Mouse (Mus musculus): ENCODE data around the gene Kifc3.

The Kifc3 gene

DNA sequence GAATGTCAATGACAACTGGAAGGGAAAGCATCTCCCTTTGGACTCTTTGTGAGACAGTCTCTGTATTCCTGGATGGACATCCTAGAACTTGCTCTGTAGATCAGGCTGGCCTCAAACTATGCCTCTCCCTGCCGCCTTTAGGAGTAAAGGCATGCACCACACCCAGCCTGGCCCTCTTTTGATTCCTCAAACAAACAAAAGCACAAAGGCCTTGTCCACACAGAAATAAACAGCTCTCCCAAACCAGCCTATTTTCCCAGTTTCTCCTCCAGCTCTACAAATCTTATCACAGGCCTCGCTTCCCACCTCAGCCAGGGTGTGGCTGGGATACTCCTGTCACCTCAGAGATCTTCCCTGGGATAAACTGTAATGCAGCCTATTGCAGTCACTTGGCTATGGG is 68.4 kb downstream of the Kifc3 start:
- DNase-seq (ENCODE audit: low spot score): no peak

DNA sequence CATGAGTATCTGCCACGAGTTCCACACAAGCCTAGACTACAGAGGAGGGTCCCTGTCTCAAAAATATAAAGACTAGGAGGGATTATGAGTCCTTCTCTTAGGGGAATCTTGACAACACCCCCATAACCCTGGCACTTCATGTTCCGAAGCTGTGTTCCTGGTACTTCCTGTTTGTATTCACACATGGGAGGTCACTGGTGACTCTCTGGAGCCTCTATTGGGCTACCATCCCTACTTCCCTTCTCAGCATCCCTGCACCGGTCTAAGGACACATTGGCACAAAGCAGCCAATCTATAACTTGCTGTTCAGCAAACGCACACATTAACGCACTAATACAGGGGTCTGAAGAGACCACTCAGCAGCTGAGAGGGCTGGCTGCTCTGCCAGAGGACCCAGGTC is 70.6 kb downstream of the Kifc3 start:
- DNase-seq (ENCODE audit: low spot score): no peak

DNA sequence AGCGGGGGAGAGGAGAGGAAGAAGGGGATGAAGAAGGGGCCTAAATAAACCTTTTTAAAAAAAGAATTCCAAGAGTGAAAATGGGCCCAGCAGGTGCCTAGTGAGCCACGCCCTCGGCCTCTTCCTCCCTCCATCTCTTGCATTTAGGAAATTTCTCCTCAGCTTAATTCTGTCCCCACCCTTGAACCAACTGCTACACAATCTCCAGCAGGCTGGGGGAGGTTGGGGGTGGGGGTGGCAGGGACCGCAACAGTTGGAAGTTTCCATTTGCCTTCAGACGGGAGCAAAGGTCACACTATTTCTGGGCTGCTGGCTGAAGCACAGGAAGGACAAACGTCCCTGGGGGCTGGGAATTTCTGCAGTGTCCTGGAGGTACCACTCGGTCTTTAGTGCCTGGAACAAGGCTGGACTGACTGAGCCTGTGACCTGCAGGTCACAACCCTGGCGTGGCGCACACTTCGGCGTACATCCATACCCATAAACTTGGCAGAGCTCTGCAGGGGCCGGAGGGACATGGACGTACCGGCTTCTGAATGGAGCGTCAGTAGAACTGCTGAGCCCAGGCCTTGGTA is 71.6 kb downstream of the Kifc3 start:
- DNase-seq (ENCODE audit: low spot score): no peak

DNA sequence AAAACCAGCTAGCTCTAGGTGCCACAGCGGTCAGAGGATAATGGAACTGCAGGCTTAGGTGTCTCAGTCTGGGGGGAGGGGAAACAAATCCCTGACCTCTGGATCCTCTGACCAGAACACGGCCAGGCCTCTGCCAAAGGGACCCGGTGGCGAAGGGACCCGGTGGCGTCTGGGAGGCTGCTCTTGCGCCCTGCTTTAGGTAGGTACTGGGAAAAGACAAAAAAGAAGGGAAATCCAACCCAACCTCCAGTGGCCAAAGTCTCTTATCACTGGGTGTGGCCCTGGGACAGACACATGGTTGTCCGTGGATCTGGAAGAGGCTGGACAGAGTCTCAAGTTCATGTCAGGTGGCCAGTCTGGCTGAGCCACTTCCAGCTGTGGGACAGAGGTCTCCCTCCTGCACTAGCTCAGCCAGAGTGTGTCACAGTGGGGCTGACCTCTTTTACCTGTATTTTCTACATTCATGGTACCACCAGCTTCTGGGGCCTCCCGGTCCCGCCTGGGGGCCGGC is 73.8 kb downstream of the Kifc3 start:
- DNase-seq (ENCODE audit: low spot score): no peak

DNA sequence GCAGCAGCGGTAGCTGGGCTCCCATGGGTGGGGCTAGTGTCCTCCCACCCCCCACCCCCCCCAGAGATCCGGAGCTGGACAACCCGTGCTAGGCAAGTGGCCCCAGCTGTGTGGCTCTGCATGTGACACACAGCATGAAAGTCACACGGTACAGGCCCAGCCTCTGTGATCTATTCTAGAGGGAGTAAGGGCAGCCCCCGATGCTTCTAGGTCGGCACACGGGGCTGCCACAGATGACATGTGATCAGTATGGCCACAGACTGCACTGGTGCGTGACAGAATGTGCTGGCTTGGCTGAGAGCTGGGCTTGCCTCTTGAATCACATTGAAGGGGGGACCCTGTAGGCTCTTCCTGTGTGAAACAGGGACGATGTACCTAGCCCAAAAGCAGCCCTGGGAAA is 75.0 kb downstream of the Kifc3 start:
- no peak for DNase-seq (ENCODE audit: low spot score)

DNA sequence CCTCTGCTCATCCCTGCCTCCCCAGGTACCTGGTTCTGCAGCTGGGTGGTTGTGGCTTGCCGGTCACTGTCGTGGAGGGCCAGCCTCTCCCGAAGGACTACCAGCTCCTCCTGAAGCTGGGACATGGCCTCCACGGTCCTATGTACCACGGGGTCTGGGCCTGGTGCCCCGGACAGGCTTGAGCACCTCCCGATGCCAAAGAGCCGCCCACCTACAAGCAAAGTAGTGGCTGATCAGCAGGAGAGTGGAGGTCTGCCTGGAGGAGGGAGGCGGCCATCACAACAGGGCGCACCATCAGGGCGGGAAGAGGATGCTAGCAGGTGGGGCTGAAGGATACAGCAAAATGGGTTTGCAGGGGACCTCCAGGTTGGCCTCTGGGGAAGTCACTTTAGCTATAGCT is 76.1 kb downstream of the Kifc3 start:
- DNase-seq (ENCODE audit: low spot score): no peak

DNA sequence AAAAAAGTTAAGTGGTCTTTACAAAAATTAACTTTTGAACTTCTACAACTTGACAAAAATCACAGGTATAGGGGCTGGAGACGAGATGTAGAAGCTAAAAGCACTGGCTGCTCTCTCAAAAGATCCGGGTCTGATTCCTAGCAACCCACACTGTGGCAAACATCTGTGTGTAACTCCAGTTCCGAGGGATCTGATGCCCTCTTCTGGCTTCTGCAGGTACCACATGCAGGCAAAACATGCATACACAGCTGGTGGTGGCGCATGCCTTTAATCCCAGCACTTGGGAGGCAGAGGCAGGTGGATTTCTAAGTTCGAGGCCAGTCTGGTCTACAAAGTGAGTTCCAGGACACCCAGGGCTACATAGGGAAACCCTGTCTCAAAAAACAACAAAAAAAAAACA is 79.2 kb downstream of the Kifc3 start:
- no peak for DNase-seq (ENCODE audit: low spot score)

DNA sequence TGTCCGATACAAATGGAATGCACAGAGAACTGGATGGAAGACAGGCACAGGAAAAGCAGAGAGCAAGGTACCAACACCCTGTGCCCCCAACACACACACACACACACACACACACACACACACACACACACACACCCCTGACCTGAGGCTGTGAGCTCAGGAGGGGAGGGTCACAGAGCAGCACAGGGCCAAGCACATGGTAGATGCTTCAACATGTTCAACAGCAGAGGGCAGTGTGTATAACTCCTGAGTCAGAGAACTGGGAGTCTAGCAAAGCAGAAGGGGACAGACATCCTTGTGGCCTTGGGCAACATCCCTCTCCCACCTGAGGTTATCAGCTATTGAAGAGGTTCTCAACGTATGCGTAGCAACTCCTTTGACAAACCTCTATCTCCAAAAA is 88.9 kb downstream of the Kifc3 start:
- no peak for DNase-seq (ENCODE audit: low spot score)

DNA sequence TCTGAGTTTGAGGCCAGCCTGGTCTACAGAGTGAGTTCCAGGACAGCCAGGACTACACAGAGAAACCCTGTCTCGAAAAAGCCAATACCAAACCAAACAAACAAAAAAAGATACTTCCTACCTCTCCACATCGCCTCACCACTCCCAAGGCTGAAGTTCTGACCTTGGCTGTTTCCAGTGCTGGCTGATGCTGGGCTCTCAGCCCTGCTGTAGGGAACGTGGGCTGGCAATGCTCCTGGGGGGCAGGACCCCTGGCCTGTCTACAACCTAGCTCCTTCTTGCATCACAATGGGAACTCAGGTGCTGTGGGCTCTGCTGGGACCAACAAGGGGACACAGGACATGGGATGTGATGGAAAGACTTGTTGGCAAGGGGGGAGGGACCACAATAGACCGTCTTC is 89.5 kb downstream of the Kifc3 start:
- DNase-seq (ENCODE audit: low spot score): no peak

DNA sequence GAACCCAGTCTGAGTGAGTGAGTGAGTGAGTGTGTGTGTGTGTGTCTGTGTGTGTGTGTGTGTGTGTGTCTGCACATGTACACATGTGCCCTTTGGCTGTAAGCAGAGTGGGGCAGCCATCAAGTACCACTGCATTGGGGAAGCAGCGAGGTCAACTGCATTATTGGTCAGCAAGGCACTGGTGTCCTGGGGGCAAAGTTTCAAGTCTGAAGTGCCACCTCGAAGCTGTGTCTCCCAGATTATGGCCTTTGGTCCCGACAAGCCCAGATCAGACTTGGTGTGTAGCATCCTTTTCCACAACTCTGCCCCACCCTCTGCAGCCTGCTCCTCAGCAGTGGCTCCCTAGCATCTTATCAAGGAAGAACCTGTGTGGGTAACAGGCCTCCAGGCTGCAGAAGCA is 90.0 kb downstream of the Kifc3 start:
- no peak for DNase-seq (ENCODE audit: low spot score)

DNA sequence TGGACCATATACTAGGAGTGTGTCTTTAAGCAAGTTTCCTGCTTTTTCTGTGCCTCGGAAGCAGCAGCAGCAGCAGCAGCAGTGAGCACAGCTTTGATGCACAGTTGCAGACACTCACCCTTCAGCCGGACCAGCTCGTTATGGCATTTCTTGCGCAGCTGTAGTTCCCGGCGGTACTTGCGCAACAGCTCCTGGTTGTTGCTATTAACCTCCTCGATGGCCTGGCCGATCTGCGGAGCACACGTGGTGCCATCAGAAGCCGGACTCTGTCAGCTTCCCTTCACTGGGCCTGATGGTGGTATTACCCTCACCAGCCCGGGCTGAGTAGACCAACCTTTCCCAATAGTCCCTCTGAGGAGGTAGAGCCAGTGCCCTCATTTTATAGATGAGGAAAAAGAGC is 95.3 kb downstream of the Kifc3 start:
- DNase-seq (ENCODE audit: low spot score): no peak

DNA sequence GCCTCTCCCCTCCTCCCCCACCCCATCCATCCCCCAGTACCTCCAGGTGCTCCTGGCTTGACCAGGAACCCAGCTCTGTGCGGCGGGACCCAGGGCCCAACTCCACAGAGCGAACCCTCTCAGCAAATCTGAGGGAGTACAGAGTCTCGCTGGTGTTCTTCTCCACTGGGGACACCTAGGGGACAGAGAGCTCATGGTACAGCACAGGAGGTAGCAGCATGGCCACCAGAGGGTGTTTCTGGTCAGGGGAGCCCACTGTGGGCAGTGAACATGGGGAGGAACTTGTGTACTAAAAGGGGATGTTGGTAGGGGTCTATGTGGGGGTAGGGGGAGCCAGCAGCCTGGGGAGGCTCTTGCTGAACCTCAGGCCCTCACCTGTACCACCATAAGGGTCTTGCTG is 100.6 kb downstream of the Kifc3 start:
- no peak for DNase-seq (ENCODE audit: low spot score)

DNA sequence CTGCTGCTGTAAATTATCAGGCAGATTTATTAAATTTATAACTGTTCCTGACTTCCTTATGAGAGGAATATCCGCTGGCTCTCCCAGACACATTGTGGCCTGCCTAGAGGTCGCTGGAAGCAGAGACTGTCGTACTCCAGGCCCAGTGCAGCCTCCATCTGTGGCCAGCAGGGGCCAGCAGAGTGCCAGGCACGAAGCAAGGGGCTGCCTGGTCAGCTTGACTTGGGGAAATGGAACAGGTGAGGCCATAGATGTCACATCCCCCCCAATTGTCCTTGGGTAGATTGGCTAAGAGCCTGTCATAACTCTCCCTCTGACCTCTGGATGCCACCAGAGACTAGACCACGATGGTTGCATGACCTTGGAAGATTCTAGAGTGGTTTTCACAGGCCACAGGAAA is 103.6 kb downstream of the Kifc3 start:
- peak; percentile 75 for DNase-seq (ENCODE audit: low spot score)

DNA sequence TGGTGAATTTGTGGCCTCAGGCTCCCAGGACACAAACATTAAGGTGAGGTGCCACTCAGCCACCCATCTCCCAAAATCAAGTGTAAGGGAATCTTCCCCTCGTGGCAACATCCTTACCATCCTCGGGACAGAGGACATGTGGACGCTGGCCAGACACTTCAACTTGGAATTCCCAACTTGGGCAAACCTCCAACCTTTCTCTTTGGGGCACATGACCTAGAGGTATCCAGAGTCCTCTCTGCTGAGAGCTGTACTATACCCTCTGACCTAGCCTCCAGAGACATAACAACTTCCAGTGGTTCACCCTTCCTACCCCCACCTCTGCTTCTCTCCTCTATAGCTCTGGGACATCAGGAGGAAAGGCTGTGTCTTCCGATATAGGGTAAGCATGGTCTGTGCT is 109.0 kb downstream of the Kifc3 start:
- no peak for DNase-seq (ENCODE audit: low spot score)

DNA sequence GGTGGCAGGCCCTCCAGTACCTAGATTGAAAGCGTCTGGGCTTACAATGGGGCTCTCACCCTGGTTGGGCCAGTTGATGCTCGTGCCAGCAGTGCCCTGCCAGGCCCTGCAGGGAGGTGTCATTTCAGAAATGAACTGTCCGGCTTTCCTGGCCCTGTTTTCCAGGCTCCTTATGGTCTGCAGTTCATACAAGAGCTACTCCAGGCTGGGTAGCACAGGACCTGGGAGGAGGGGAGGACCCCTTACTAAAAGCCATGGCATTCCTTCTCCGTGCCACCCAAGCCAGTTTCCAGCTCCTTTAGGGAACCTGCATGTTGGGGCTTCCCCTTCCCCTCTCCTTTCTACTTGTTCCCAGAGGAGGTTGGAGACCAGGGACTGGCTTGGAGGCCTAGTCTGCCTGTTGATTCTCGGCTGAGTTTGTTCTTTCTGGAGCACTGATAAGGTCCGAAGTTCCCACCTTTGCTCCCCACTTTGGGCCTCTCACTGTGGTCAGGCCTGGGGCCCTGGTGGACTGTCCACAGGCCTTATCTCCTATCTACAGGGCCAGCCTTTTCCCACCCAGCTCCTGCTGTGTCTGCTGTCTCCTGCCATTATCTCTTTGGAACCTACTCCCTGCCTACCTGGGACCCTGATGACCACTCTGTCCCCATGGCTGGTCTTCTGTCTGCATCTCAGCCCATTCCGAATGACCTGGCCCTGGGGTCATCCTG is 117.0 kb downstream of the Kifc3 start:
- no peak for DNase-seq (ENCODE audit: low spot score)

DNA sequence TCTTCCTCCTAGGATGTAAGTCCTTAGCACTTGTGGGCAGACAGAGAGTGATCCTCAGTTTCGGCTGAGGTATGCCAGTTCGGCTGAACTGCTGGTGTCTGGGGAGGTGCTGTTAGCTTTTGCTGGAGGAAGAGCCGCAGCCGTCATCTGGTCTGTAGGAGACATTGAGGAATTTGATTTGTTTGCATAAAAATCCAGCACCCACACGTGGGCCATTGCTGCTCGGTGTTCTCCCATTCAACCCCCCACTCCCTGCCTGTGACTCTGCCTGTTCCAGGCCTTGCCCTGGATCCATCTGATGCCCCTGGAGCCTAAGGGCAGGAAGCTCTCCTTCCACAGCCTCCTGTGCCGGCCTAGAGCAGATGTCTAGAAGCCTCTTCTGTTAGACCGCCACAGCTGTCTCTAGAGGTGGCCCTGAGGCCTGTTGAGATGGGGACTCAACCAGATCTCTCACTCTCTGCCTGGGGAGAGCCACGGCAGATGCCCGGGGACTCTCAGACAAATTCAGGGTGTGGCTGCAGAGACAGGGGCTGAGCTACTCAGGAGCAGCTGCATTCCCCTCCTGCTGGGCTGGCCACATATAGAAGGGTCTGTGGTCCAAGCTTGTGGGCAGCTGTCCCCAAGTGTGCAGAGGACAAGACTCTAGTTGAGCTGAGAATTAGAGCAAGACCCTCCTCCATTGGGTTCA is 117.7 kb downstream of the Kifc3 start:
- no peak for DNase-seq (ENCODE audit: low spot score)

DNA sequence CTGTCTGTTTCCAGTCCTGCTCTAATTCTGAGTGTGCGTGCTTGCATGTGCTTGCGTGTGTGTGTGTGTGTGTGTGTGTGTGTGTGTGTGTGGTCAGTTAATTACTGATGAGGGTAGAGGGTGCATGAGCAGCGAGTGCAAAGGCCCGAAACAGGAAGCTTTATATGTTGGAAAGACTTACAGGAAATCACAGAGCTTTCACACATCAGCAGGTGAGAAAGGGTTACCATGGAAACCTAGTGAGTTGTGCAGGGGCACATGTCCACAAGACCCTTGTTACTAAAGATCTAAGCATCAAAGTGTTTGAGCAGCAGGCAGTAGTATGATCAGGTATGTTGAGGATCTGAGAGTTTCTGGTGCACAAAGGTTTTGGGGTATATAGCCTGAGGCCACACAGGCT is 118.4 kb downstream of the Kifc3 start:
- DNase-seq (ENCODE audit: low spot score): no peak

DNA sequence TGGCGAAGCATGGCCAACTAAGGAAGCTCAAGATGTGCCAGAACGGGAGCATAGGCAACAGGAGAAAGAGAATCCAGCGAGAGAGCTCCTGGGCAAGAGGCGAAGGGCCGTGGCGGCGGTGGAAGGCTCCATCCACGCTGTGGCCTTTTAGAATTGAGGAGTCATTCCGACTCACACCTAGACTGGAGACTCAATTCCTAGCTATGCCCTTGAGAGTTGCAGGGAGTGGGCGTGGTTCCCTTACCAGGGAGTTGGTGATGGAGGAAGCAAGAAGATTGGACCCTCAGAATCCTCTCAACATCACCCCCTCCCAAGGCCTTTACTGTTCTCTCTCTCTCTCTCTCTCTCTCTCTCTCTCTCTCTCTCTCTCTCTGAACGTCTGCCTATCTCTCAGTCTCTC is 121.0 kb downstream of the Kifc3 start:
- no peak for DNase-seq (ENCODE audit: low spot score)

DNA sequence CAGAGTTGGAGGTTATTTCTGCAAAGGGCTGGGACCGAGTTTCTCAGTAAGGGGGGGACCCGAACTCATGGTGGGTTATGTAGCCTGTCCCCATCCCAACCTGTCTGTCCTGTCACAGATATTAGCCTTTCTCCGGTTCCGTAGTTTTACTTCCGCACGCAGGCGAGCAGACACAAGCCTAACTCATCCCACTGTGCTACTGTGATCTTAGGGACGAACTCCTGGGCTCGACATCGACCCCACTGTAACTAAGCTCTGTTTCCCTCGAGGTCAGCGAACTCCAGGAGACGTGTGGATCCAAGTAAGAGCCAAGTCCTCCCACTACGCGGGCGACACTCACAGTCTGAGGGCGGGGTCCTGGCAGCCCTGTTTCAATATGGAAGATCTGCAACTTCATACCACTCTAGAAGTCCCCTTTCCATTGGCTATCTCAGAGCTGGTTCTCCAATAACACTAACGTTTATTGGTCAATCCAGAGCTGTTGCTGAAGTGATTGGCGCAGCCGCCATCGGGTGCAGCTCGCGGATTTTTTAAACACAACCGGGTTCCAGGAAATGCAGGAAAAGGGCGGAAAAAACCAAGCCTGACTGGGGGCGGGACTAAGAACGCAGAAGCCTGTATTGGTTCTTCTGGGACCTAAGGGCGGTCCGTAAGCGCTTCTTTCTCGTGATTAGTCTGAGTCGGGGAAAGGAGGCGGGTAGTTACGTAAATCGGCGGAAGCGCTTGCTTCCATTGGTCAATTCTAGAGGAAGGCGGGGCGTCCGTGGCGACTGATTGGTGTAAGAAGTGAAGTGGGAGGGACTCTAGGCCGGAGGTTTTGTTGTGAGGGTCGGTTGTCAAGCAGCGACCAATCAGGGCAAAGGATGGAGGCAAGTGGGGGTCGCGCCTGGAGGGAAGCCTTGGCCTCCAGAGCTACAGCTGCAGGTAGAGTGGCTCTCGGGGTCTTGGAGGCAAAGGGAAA is 122.0 kb downstream of the Kifc3 start, which contains the start of gene Katnb1:
TSS of gene Katnb1 (plus strand) at position 806 of the 961 bp plus-strand sequence.
- peak; percentile 94 for DNase-seq (ENCODE audit: low spot score)

DNA sequence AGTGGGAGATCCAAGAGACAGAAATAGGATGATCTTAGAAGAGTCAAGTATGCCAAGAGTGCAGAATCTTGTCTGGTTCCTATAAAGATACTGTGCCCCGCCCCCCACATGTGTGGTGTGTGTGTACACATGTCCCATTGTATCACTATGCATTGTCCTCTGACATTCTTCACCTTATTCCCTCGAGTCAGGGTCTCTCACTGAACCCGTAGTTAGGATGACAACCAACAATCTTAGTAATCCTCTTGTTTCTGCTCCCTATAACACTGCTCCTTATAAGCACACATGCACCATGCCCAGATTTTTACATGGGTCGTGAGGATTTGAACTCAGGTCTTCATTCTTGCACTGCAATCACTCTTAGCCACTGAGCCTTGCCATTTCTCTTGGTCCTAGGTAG is 123.3 kb downstream of the Kifc3 start:
- DNase-seq (ENCODE audit: low spot score): no peak

DNA sequence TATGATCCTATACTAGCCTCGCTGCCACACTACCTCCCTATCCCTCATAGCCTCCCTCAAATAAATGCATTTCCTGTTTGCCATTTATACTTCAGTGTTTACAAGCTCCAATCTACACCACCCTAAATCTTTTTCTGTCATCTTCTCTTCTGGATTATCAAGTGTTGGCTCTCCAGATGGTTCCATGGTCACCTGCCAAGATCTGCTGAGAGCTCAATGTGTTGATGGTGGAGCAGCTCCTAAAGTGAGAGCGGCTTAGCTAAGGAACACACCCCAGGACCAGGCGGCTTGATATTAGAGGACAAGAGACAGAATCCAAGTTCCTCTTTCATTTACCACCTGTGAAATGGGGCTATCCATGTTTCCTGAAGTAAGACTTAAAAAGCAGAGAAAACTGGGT is 124.6 kb downstream of the Kifc3 start:
- DNase-seq (ENCODE audit: low spot score): no peak

DNA sequence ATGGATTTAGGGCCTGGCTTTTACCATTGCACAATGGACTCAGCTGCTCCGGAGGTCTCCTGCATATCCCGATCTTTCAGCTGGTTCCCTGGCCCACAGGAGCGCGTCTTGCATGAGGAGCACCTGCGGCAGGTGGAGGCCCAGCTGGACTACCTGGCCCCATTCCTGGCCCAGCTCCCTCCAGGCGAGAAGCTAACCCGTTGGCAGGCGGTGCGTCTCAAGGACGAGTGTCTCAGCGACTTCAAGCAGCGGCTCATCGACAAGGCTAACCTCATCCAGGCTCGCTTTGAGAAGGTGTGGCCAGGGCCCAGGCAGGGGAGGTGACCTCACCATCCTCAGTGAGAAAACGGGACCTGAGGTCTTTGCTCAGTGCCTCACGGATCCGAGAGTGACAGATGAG is 126.5 kb downstream of the Kifc3 start:
- DNase-seq (ENCODE audit: low spot score): no peak
